Mouse (Mus musculus) embryonic fibroblast, embryonic 13.5 days (primary cell): ENCODE measurements around the gene Rplp2.

Experiments used
- CTCF ChIP-seq: IDR thresholded peaks from 2 replicates; pipeline ENCODE4 v1.5.1; 2011; ENCODE audit warnings: mild to moderate bottlenecking, control low read depth, low read length, moderate library complexity, borderline replicate concordance; ENCODE audit not compliant: insufficient read depth
- POLR2A ChIP-seq: IDR thresholded peaks from 2 replicates; pipeline ENCODE4 v1.6.1; 2011; ENCODE audit warnings: low read depth, mild to moderate bottlenecking, control low read depth, low read length, moderate library complexity

- no peak for TF ChIP-seq CTCF
- peak; percentile 45; the same call in 1 of the 2 replicates for TF ChIP-seq POLR2A
Observed at GRCm38 (mm10) chr7:141434464-141434863, 12.7 kb upstream of the Rplp2 start.
